Mouse (Mus musculus): ENCODE measurements around the gene Selenof. TPM values are rescaled to one million over a fixed set of nuclear protein-coding genes. Genes with fewer than 3 reads are reported as not detected.
A peak's percentile ranks its signal among the peaks of the same experiment; 100 is the strongest.

Selenof gene
- 369 and 370 TPM in 2 replicates for polyA plus RNA-seq (2014; fragmentation: Nextera tagmentation; extraction: Ambion mirVana)

DNA sequence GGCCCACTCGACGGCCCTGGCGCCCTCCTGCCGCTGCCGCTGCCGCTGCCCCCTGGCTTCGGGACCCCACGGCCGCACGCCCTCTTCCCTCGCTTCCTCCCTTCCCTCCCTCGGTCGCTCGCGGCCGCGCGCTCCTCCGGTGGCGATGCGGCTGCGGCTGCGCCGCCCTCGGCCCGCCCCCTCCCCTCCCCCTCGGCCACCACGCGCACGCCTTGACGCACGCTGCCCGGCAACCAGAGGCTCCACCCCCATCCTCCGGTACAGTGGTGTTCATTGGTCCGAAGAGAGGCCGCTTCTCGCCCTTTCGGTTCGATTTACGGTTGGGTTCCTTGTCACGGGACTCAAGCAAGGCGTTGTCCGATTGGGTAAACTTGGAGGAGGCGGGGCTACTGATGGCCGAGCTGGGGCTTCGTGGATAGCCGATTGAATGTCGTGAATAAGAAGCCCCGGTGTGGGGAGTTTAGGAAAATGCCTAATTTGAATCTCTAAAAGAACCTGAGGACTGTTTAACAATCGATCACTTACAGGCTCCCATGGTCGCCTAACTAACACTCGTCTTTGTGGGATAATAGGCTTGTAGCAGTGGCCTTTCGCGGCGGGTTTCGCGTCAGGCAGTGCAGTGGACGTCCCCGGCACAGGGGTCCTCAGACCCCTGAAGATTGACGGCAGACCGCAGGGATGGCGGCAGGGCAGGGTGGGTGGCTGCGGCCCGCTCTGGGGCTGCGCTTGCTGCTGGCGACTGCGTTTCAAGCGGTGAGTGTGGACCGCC, at the start of gene Selenof, which contains the start of gene Hs2st1:
Gene Selenof, plus strand, starts transcription at position 258 of the 769 bp plus-strand sequence.
Gene Hs2st1, minus strand, starts transcription at position 135 of the 769 bp plus-strand sequence.
- DNase-seq (ENCODE audit: low spot score) = peak; percentile 91
- peak within 1 kb of the TSS; percentile 97 for H3K4me2 ChIP-seq
- peak; percentile 97 for ATAC-seq (replicated peaks; ENCODE audit: low FRiP score)
- under 1% methylated on average over 64 of the region's 69 CpGs for WGBS
- peaks cover 8% of the 10 kb centered on the region for H3K4me1 ChIP-seq (replicated peaks; ENCODE audit: control insufficient read depth, insufficient read depth, low read length)
- H3K36me3 ChIP-seq (ENCODE audit: control insufficient read depth, insufficient read depth, low read length) = peaks cover 9% of the 10 kb centered on the region; the same call in 1 of the 2 replicates
- H3K9me3 ChIP-seq (ENCODE audit: control insufficient read depth, low read length) = no peaks in the 10 kb centered on the region
- peak within 1 kb of the TSS; percentile 97 for H3K9ac ChIP-seq (ENCODE audit: low read depth, low read length)
- peak within 1 kb of the TSS; percentile 94 for H3K4me3 ChIP-seq (ENCODE audit: low read depth, low read length)
- H3K27ac ChIP-seq (ENCODE audit: low read depth, low read length) = peak within 1 kb of the TSS; percentile 74
- no peaks in the 10 kb centered on the region for H3K27me3 ChIP-seq (replicated peaks; ENCODE audit: control insufficient read depth, insufficient read depth, low read length)

DNA sequence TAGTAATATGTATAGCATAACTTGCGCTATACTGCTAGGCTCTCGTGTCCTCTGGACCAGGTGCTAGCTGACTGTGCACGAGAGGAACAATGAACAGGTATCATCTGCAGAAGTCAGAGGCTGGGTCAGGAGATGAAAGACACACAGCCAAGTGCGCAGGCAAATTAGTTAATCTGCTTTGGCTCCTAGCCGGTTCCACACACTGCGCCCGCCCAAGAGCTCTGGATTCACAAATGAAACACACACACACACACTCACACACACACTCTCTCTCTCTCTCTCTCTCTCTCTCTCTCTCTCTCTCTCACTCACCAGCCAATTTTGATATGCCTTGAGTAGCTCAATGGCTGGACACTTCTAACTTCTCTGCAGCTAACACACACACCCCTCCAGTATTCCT, 42.2 kb upstream of the Selenof start:
- no peak for DNase-seq (ENCODE audit: low spot score)
- no peak overlapping the region for H3K4me2 ChIP-seq
- H3K27ac ChIP-seq (ENCODE audit: low read depth, low read length) = no peak overlapping the region
- no peak for ATAC-seq (replicated peaks; ENCODE audit: low FRiP score)
- H3K36me3 ChIP-seq (ENCODE audit: control insufficient read depth, insufficient read depth, low read length) = no peaks in the 10 kb centered on the region
- no peak overlapping the region for H3K4me3 ChIP-seq (ENCODE audit: low read depth, low read length)
- 93% methylated on average over 7 of the region's 7 CpGs for WGBS
- no peaks in the 10 kb centered on the region; the same call in none of the 2 replicates for H3K4me1 ChIP-seq (replicated peaks; ENCODE audit: control insufficient read depth, insufficient read depth, low read length)
- no peaks in the 10 kb centered on the region for H3K9me3 ChIP-seq (ENCODE audit: control insufficient read depth, low read length)
- H3K27me3 ChIP-seq (replicated peaks; ENCODE audit: control insufficient read depth, insufficient read depth, low read length) = no peaks in the 10 kb centered on the region
- no peak overlapping the region for H3K9ac ChIP-seq (ENCODE audit: low read depth, low read length)

DNA sequence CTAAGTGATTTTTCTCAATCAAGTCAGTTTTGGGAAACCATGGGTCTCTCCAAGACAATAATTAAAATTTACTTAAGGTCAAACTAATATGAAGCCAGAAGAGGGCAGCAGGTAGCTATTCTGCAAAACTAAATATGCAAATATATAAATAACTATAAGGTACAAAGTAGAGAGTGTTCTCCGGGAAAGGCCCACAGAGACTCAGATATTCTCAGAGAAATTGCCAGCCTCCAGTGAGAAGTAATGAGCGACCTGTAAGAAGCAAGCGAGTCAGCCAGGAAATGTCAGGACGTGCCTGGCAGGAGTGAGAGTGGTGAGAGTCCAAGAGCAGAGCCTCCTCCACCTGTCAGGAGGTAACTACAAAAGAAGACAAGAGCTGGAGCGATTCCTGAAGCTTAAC, 39.1 kb upstream of the Selenof start:
- WGBS = 67% methylated on average over 5 of the region's 5 CpGs
- no peaks in the 10 kb centered on the region for H3K36me3 ChIP-seq (ENCODE audit: control insufficient read depth, insufficient read depth, low read length)
- H3K9me3 ChIP-seq (ENCODE audit: control insufficient read depth, low read length) = no peaks in the 10 kb centered on the region
- no peak overlapping the region for H3K27ac ChIP-seq (ENCODE audit: low read depth, low read length)
- ATAC-seq (replicated peaks; ENCODE audit: low FRiP score) (no peak), DNase-seq (ENCODE audit: low spot score) (no peak)
- peaks cover 2% of the 10 kb centered on the region for H3K4me1 ChIP-seq (replicated peaks; ENCODE audit: control insufficient read depth, insufficient read depth, low read length)
- H3K9ac ChIP-seq (ENCODE audit: low read depth, low read length) = no peak overlapping the region
- H3K4me2 ChIP-seq = no peak overlapping the region
- H3K27me3 ChIP-seq (replicated peaks; ENCODE audit: control insufficient read depth, insufficient read depth, low read length) = no peaks in the 10 kb centered on the region
- no peak overlapping the region for H3K4me3 ChIP-seq (ENCODE audit: low read depth, low read length)

GRCm38 (mm10) chr3:144535056-144535455, 35.0 kb upstream of the Selenof start:
- H3K4me2 ChIP-seq = no peak overlapping the region
- 85% methylated on average over 4 of the region's 4 CpGs for WGBS
- no peaks in the 10 kb centered on the region for H3K36me3 ChIP-seq (ENCODE audit: control insufficient read depth, insufficient read depth, low read length)
- no peaks in the 10 kb centered on the region for H3K9me3 ChIP-seq (ENCODE audit: control insufficient read depth, low read length)
- peaks cover 2% of the 10 kb centered on the region; the same call in 1 of the 2 replicates for H3K4me1 ChIP-seq (replicated peaks; ENCODE audit: control insufficient read depth, insufficient read depth, low read length)
- no peak for DNase-seq (ENCODE audit: low spot score)
- ATAC-seq (replicated peaks; ENCODE audit: low FRiP score) = no peak
- no peak overlapping the region for H3K4me3 ChIP-seq (ENCODE audit: low read depth, low read length)
- H3K9ac ChIP-seq (ENCODE audit: low read depth, low read length) = no peak overlapping the region
- no peak overlapping the region for H3K27ac ChIP-seq (ENCODE audit: low read depth, low read length)
- H3K27me3 ChIP-seq (replicated peaks; ENCODE audit: control insufficient read depth, insufficient read depth, low read length) = no peaks in the 10 kb centered on the region

- H3K4me3 ChIP-seq (ENCODE audit: low read depth, low read length) = no peak overlapping the region
- no peak for DNase-seq (ENCODE audit: low spot score)
- H3K27ac ChIP-seq (ENCODE audit: low read depth, low read length) = no peak overlapping the region
- H3K4me2 ChIP-seq = no peak overlapping the region
- WGBS = 85% methylated on average over 7 of the region's 7 CpGs
- no peaks in the 10 kb centered on the region for H3K27me3 ChIP-seq (replicated peaks; ENCODE audit: control insufficient read depth, insufficient read depth, low read length)
- no peaks in the 10 kb centered on the region for H3K36me3 ChIP-seq (ENCODE audit: control insufficient read depth, insufficient read depth, low read length)
- no peak overlapping the region for H3K9ac ChIP-seq (ENCODE audit: low read depth, low read length)
- 0 out of 2 replicates have a peak, but pooled peaks cover 2% of the 10 kb centered on the region for H3K4me1 ChIP-seq (replicated peaks; ENCODE audit: control insufficient read depth, insufficient read depth, low read length)
- no peak for ATAC-seq (replicated peaks; ENCODE audit: low FRiP score)
- no peaks in the 10 kb centered on the region for H3K9me3 ChIP-seq (ENCODE audit: control insufficient read depth, low read length)
Observed at GRCm38 (mm10) chr3:144537078-144537855, 32.8 kb upstream of the Selenof start.

- no peaks in the 10 kb centered on the region for H3K27me3 ChIP-seq (replicated peaks; ENCODE audit: control insufficient read depth, insufficient read depth, low read length)
- ATAC-seq (replicated peaks; ENCODE audit: low FRiP score) = no peak
- no peak overlapping the region for H3K9ac ChIP-seq (ENCODE audit: low read depth, low read length)
Observed at GRCm38 (mm10) chr3:144539051-144539450, 31.1 kb upstream of the Selenof start.

GRCm38 (mm10) chr3:144540805-144541204, 29.3 kb upstream of the Selenof start:
- Histone ChIP-seq H3K9me3 (ENCODE audit: control insufficient read depth, low read length) (no peaks in the 10 kb centered on the region), H3K9ac (ENCODE audit: low read depth, low read length) (no peak overlapping the region), H3K4me2 (no peak overlapping the region), H3K27ac (ENCODE audit: low read depth, low read length) (no peak overlapping the region), H3K36me3 (ENCODE audit: control insufficient read depth, insufficient read depth, low read length) (no peaks in the 10 kb centered on the region), H3K4me1 (replicated peaks; ENCODE audit: control insufficient read depth, insufficient read depth, low read length) (no peaks in the 10 kb centered on the region), H3K4me3 (ENCODE audit: low read depth, low read length) (no peak overlapping the region), H3K27me3 (replicated peaks; ENCODE audit: control insufficient read depth, insufficient read depth, low read length) (no peaks in the 10 kb centered on the region)
- DNase-seq (ENCODE audit: low spot score) (no peak), ATAC-seq (replicated peaks; ENCODE audit: low FRiP score) (no peak)
- 74% methylated on average over 3 of the region's 3 CpGs for WGBS

More at GRCm38 (mm10) chr3:144539051-144539450, 31.1 kb upstream of the Selenof start:
- no peaks in the 10 kb centered on the region for H3K9me3 ChIP-seq (ENCODE audit: control insufficient read depth, low read length)
- 84% methylated on average over 3 of the region's 3 CpGs for WGBS
- no peak for DNase-seq (ENCODE audit: low spot score)
- H3K4me3 ChIP-seq (ENCODE audit: low read depth, low read length) = no peak overlapping the region
- H3K4me1 ChIP-seq (replicated peaks; ENCODE audit: control insufficient read depth, insufficient read depth, low read length) = no peaks in the 10 kb centered on the region
- no peaks in the 10 kb centered on the region for H3K36me3 ChIP-seq (ENCODE audit: control insufficient read depth, insufficient read depth, low read length)
- H3K27ac ChIP-seq (ENCODE audit: low read depth, low read length) = no peak overlapping the region
- no peak overlapping the region for H3K4me2 ChIP-seq

GRCm38 (mm10) chr3:144541906-144542438, 28.1 kb upstream of the Selenof start:
- H3K9ac ChIP-seq (ENCODE audit: low read depth, low read length) = no peak overlapping the region
- no peaks in the 10 kb centered on the region for H3K27me3 ChIP-seq (replicated peaks; ENCODE audit: control insufficient read depth, insufficient read depth, low read length)
- H3K4me2 ChIP-seq = no peak overlapping the region
- H3K4me3 ChIP-seq (ENCODE audit: low read depth, low read length) = no peak overlapping the region
- ATAC-seq (replicated peaks; ENCODE audit: low FRiP score) (no peak), DNase-seq (ENCODE audit: low spot score) (no peak)
- WGBS = 79% methylated on average over 6 of the region's 6 CpGs
- no peaks in the 10 kb centered on the region for H3K4me1 ChIP-seq (replicated peaks; ENCODE audit: control insufficient read depth, insufficient read depth, low read length)
- H3K36me3 ChIP-seq (ENCODE audit: control insufficient read depth, insufficient read depth, low read length) = no peaks in the 10 kb centered on the region
- H3K9me3 ChIP-seq (ENCODE audit: control insufficient read depth, low read length) = no peaks in the 10 kb centered on the region
- no peak overlapping the region for H3K27ac ChIP-seq (ENCODE audit: low read depth, low read length)

Data from liver, embryonic 11.5 days (tissue).